Mouse (Mus musculus): ENCODE measurements at regions not wholly inside any gene's neighbourhood (a gene's known extent, or its start where the extent isn't known, plus 50 kb on each side); places are given as distances from the start of the nearest gene placed in this dataset.
"Not testable (repeated sequence)": the region's sequence is repeated elsewhere in the genome, so short reads cannot be mapped to it uniquely, and the experiment has no call there.

- DNase-seq (ENCODE audit: extremely low read depth, low read depth, low spot score), result no peak
These were observed 312.3 kb downstream of the Hdgfl1 start for GRCm38 (mm10) chr13:26457487-26458253.

GRCm38 (mm10) chr13:26426639-26427038, 343.3 kb downstream of the Hdgfl1 start:
- DNase-seq (ENCODE audit: extremely low read depth, low read depth, low spot score), result no peak

GRCm38 (mm10) chr13:26424513-26424912, 345.5 kb downstream of the Hdgfl1 start:
- no peak for DNase-seq (ENCODE audit: extremely low read depth, low read depth, low spot score)

GRCm38 (mm10) chr13:26405757-26406156, 364.2 kb downstream of the Hdgfl1 start:
- no peak for DNase-seq (ENCODE audit: extremely low read depth, low read depth, low spot score)

- DNase-seq (ENCODE audit: extremely low read depth, low read depth, low spot score), result no peak
These were observed 365.3 kb downstream of the Hdgfl1 start for GRCm38 (mm10) chr13:26404707-26405106.

- no peak for DNase-seq (ENCODE audit: extremely low read depth, low read depth, low spot score)
These were observed 381.9 kb downstream of the Hdgfl1 start for GRCm38 (mm10) chr13:26387861-26388621.

GRCm38 (mm10) chr13:26382631-26383030, 387.3 kb downstream of the Hdgfl1 start:
- DNase-seq (ENCODE audit: extremely low read depth, low read depth, low spot score), result no peak

- no peak for DNase-seq (ENCODE audit: extremely low read depth, low read depth, low spot score)
These were observed 387.8 kb downstream of the Hdgfl1 start for GRCm38 (mm10) chr13:26382154-26382553.

GRCm38 (mm10) chr13:26375546-26375945, 394.4 kb downstream of the Hdgfl1 start:
- no peak for DNase-seq (ENCODE audit: extremely low read depth, low read depth, low spot score)

- not testable (repeated sequence) for DNase-seq (ENCODE audit: extremely low read depth, low read depth, low spot score)
These were observed 404.1 kb downstream of the Hdgfl1 start for GRCm38 (mm10) chr13:26365911-26366310.

GRCm38 (mm10) chr13:26356341-26356740, 413.6 kb downstream of the Hdgfl1 start:
- DNase-seq (ENCODE audit: extremely low read depth, low read depth, low spot score), result no peak

- no peak for DNase-seq (ENCODE audit: extremely low read depth, low read depth, low spot score)
These were observed 415.5 kb downstream of the Hdgfl1 start for GRCm38 (mm10) chr13:26354421-26354820.

GRCm38 (mm10) chr13:26350510-26350909, 419.5 kb downstream of the Hdgfl1 start:
- DNase-seq (ENCODE audit: extremely low read depth, low read depth, low spot score), result no peak

GRCm38 (mm10) chr13:26338795-26339194, 431.2 kb downstream of the Hdgfl1 start:
- DNase-seq (ENCODE audit: extremely low read depth, low read depth, low spot score), result no peak

GRCm38 (mm10) chr13:26325066-26325465, 444.9 kb downstream of the Hdgfl1 start:
- no peak for DNase-seq (ENCODE audit: extremely low read depth, low read depth, low spot score)

GRCm38 (mm10) chr13:26324633-26325032, 445.3 kb downstream of the Hdgfl1 start:
- DNase-seq (ENCODE audit: extremely low read depth, low read depth, low spot score), result no peak

- DNase-seq (ENCODE audit: extremely low read depth, low read depth, low spot score), result no peak
These were observed 451.4 kb downstream of the Hdgfl1 start for GRCm38 (mm10) chr13:26318557-26318956.

GRCm38 (mm10) chr13:26312246-26313010, 457.5 kb downstream of the Hdgfl1 start:
- no peak for DNase-seq (ENCODE audit: extremely low read depth, low read depth, low spot score)

- no peak for DNase-seq (ENCODE audit: extremely low read depth, low read depth, low spot score)
These were observed 485.9 kb downstream of the Hdgfl1 start for GRCm38 (mm10) chr13:26284073-26284444.

- no peak for DNase-seq (ENCODE audit: extremely low read depth, low read depth, low spot score)
These were observed 486.4 kb downstream of the Hdgfl1 start for GRCm38 (mm10) chr13:26283397-26284072.

GRCm38 (mm10) chr13:26282291-26282690, 487.7 kb downstream of the Hdgfl1 start:
- no peak for DNase-seq (ENCODE audit: extremely low read depth, low read depth, low spot score)

Data from fat pad, adult 2 months (tissue).